Mouse (Mus musculus): ENCODE measurements around the gene Mnt. TPM values are rescaled to one million over a fixed set of nuclear protein-coding genes. Genes with fewer than 3 reads are reported as not detected.

Gene Mnt
- polyA plus RNA-seq, 1 experiment from 2014 or later, result 4.4 TPM

GRCm38 (mm10) chr11:74826151-74826550 is 4.6 kb upstream of the Mnt start:
- H3K27ac ChIP-seq (ENCODE audit: low read depth), result no peak overlapping the region
- H3K4me3 ChIP-seq (ENCODE audit: low read depth, low read length), result no peak overlapping the region
- peaks cover 18% of the 10 kb centered on the region; the same call in 1 of the 2 replicates for H3K36me3 ChIP-seq (ENCODE audit: insufficient read depth)
- no peaks in the 10 kb centered on the region for H3K9me3 ChIP-seq (ENCODE audit: low read depth, low read length)
- DNase-seq (peak; percentile 28), ATAC-seq (ENCODE audit: insufficient read depth) (no peak)
- peaks cover 5% of the 10 kb centered on the region; the same call in 1 of the 2 replicates for H3K4me1 ChIP-seq (ENCODE audit: insufficient read depth)
- no peak for TF ChIP-seq CTCF (IDR thresholded peaks at IDR 0.05; ENCODE audit: low read depth)
- no peaks in the 10 kb centered on the region for H3K27me3 ChIP-seq (ENCODE audit: insufficient read depth, low read length)
- H3K4me2 ChIP-seq, result no peak overlapping the region
- 62% methylated on average over 7 of the region's 7 CpGs for WGBS
- no peak overlapping the region for H3K9ac ChIP-seq

GRCm38 (mm10) chr11:74826702-74827101 is 4.0 kb upstream of the Mnt start:
- Histone ChIP-seq H3K4me1 (ENCODE audit: insufficient read depth) (peaks cover 5% of the 10 kb centered on the region; the same call in 1 of the 2 replicates), H3K9me3 (ENCODE audit: low read depth, low read length) (no peaks in the 10 kb centered on the region), H3K9ac (no peak overlapping the region), H3K4me3 (ENCODE audit: low read depth, low read length) (no peak overlapping the region), H3K27me3 (ENCODE audit: insufficient read depth, low read length) (no peaks in the 10 kb centered on the region), H3K27ac (ENCODE audit: low read depth) (no peak overlapping the region), H3K4me2 (no peak overlapping the region), H3K36me3 (ENCODE audit: insufficient read depth) (peaks cover 15% of the 10 kb centered on the region; the same call in 1 of the 2 replicates)
- TF ChIP-seq CTCF (IDR thresholded peaks at IDR 0.05; ENCODE audit: low read depth), result no peak
- 78% methylated on average over 5 of the region's 5 CpGs for WGBS
- DNase-seq (no peak), ATAC-seq (ENCODE audit: insufficient read depth) (no peak)

DNA sequence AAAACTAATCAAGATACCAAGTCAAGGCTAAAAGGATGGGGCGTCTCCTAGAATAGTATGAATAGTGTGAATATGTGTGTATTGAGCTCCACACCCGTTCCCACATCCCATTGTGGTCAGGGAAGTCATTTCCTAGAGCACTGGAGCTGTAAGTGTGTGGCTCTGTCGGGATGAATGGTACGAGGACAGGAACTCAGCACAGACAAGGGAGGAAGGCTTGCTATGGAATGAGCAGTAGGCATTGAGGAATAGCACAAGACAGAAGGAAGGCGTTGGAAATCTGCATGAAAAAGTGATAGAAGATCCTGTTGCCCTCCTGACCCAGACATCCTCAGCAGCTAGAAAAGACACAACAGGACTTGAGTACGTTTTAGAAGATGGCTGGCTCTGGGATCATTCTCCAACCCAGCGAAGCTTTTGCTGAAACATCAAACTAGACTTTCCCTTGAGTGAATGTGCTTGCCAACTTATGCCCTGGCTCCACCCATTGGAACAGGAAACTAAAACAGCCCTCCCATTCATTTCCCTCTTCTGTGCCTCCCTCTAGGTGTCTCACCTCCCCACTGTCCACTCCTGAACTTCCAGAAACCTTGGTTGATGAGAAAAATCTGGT is 2.8 kb upstream of the Mnt start:
- no peaks in the 10 kb centered on the region for H3K27me3 ChIP-seq (ENCODE audit: insufficient read depth, low read length)
- H3K4me2 ChIP-seq, result no peak overlapping the region
- H3K4me3 ChIP-seq (ENCODE audit: low read depth, low read length), result no peak overlapping the region
- H3K36me3 ChIP-seq (ENCODE audit: insufficient read depth), result peaks cover 8% of the 10 kb centered on the region; the same call in 1 of the 2 replicates
- H3K9ac ChIP-seq, result no peak overlapping the region
- ATAC-seq (ENCODE audit: insufficient read depth), result no peak
- TF ChIP-seq CTCF (IDR thresholded peaks at IDR 0.05; ENCODE audit: low read depth), result no peak
- H3K9me3 ChIP-seq (ENCODE audit: low read depth, low read length), result no peaks in the 10 kb centered on the region
- DNase-seq, result no peak
- H3K27ac ChIP-seq (ENCODE audit: low read depth), result no peak overlapping the region
- peaks cover 9% of the 10 kb centered on the region for H3K4me1 ChIP-seq (ENCODE audit: insufficient read depth)
- WGBS, result 69% methylated on average over 7 of the region's 7 CpGs

- no peaks in the 10 kb centered on the region for H3K27me3 ChIP-seq (ENCODE audit: insufficient read depth, low read length)
- WGBS, result 21% methylated on average over 2 of the region's 2 CpGs
- H3K27ac ChIP-seq (ENCODE audit: low read depth), result no peak overlapping the region
- H3K9me3 ChIP-seq (ENCODE audit: low read depth, low read length), result no peaks in the 10 kb centered on the region
- no peak overlapping the region for H3K9ac ChIP-seq
- no peak overlapping the region for H3K4me2 ChIP-seq
- DNase-seq, result no peak
- peaks cover 15% of the 10 kb centered on the region for H3K4me1 ChIP-seq (ENCODE audit: insufficient read depth)
- H3K36me3 ChIP-seq (ENCODE audit: insufficient read depth), result 0 out of 2 replicates have a peak, but pooled peaks cover 3% of the 10 kb centered on the region
- no peak for TF ChIP-seq CTCF (IDR thresholded peaks at IDR 0.05; ENCODE audit: low read depth)
- ATAC-seq (ENCODE audit: insufficient read depth), result no peak
- no peak overlapping the region for H3K4me3 ChIP-seq (ENCODE audit: low read depth, low read length)
Observed at GRCm38 (mm10) chr11:74828404-74828931, 2.3 kb upstream of the Mnt start.

DNA sequence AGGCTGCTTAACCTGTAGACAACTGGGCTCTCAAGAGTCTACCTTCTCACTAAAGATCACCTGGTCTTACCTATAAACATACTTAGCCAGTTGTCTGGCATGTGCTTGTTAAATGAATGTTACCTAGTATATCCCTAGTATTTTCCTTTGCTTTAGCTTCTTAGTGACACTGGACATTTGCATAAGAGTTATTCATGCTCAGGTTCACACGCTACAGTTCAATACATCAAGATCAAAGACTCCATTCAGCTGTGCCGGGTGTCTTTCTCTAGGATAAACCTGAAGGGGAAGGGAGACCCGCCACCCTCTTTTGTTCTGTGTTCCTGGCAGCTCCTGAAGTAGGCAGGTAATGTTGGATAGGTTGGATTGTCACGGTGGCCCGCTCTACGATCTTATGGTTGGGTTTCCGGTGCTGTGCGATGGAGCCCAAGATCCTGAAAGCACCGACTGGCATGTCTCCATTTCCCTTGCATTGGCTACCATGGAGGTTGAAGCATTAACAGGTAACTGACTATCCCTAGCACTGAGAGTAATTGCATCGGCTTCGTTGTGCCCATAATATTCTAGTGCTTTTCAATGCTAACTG is 1.7 kb upstream of the Mnt start:
- H3K27ac ChIP-seq (ENCODE audit: low read depth), result 0 out of 2 replicates have a peak overlapping the region, but pooled peaks have one; percentile 96
- no peaks in the 10 kb centered on the region for H3K36me3 ChIP-seq (ENCODE audit: insufficient read depth)
- peak overlapping the region; percentile 79 for H3K4me3 ChIP-seq (ENCODE audit: low read depth, low read length)
- H3K27me3 ChIP-seq (ENCODE audit: insufficient read depth, low read length), result no peaks in the 10 kb centered on the region
- no peak for DNase-seq
- no peak for TF ChIP-seq CTCF (IDR thresholded peaks at IDR 0.05; ENCODE audit: low read depth)
- ATAC-seq (ENCODE audit: insufficient read depth), result no peak
- 13% methylated on average over 11 of the region's 11 CpGs for WGBS
- H3K9ac ChIP-seq, result peak overlapping the region; percentile 27
- peak overlapping the region; percentile 95 for H3K4me2 ChIP-seq
- no peaks in the 10 kb centered on the region for H3K9me3 ChIP-seq (ENCODE audit: low read depth, low read length)
- peaks cover 16% of the 10 kb centered on the region for H3K4me1 ChIP-seq (ENCODE audit: insufficient read depth)

DNA sequence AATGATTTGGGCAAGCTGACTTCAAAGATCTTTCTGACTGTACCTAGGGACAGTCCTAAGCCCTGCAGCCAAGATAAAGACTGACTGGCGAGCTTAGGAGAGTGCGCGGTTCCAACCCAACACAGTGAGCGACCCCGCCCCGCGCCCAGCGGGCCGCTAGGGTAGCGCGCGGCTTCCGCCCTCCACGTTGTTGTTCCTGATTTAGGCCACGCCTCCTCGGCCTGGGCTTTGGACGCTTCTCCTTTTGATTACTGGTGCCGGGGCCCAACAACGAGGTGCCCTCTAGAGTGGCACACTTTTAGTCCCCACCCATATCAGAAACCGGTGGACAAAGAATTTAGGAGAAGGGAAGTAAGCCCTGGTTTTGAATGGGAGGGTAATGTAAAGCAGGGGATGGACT is 908 bp upstream of the Mnt start:
- Histone ChIP-seq H3K27ac (ENCODE audit: low read depth) (peak overlapping the region; percentile 96), H3K4me2 (peak overlapping the region; percentile 95), H3K9ac (peak overlapping the region; percentile 27), H3K9me3 (ENCODE audit: low read depth, low read length) (no peaks in the 10 kb centered on the region), H3K36me3 (ENCODE audit: insufficient read depth) (no peaks in the 10 kb centered on the region), H3K4me1 (ENCODE audit: insufficient read depth) (peaks cover 16% of the 10 kb centered on the region), H3K4me3 (ENCODE audit: low read depth, low read length) (peak overlapping the region; percentile 79), H3K27me3 (ENCODE audit: insufficient read depth, low read length) (no peaks in the 10 kb centered on the region)
- ATAC-seq (ENCODE audit: insufficient read depth) (peak; percentile 45), DNase-seq (peak; percentile 90)
- TF ChIP-seq CTCF (IDR thresholded peaks at IDR 0.05; ENCODE audit: low read depth), result peak; percentile 46
- WGBS, result under 1% methylated on average over 20 of the region's 20 CpGs

DNA sequence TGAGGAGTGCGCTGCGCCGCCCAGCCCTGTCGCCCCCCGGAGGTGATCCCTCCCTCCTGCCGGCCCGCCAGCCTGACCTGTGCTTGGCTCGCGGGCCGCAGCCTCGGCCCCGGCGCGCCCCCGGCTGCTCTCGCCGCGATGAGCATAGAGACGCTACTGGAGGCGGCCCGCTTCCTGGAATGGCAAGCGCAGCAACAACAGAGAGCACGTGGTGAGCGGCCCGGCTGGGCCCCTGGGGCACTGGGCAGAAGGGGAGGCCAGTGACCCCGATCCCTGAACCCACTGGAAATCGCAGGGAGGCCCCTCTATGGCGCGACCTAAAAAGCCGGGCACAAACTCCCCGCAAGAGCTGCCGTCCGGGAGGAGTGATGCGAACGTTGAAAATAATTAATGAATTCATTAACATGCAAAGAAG is 478 bp downstream of the Mnt start:
- WGBS, result under 1% methylated on average over 35 of the region's 35 CpGs
- TF ChIP-seq CTCF (IDR thresholded peaks at IDR 0.05; ENCODE audit: low read depth), result 0 out of 2 replicates have a peak, but pooled peaks have one; percentile 0
- ATAC-seq (ENCODE audit: insufficient read depth) (0 out of 2 replicates have a peak, but pooled peaks have one; percentile 0), DNase-seq (peak; percentile 69)
- Histone ChIP-seq H3K4me1 (ENCODE audit: insufficient read depth) (peaks cover 16% of the 10 kb centered on the region), H3K4me2 (peak overlapping the region; percentile 95), H3K4me3 (ENCODE audit: low read depth, low read length) (peak overlapping the region; percentile 79), H3K27ac (ENCODE audit: low read depth) (peak overlapping the region; percentile 96), H3K36me3 (ENCODE audit: insufficient read depth) (no peaks in the 10 kb centered on the region), H3K9ac (peak overlapping the region; percentile 79), H3K9me3 (ENCODE audit: low read depth, low read length) (no peaks in the 10 kb centered on the region), H3K27me3 (ENCODE audit: insufficient read depth, low read length) (no peaks in the 10 kb centered on the region)
